Mouse (Mus musculus) embryonic facial prominence, embryonic 13.5 days (tissue): ENCODE measurements at regions not wholly inside any gene's neighbourhood (a gene's known extent, or its start where the extent isn't known, plus 50 kb on each side); places are given as distances from the start of the nearest gene placed in this dataset.

ENCODE experiments used
- ATAC-seq: fragments of 200-750 bp; cut with Nextera tagmentation; 2 replicates; pipeline ENCODE4 v1.8.0; 2017; ENCODE audit warnings: low read depth; ENCODE audit not compliant: insufficient number of reproducible peaks, insufficient read depth, low FRiP score, low TSS enrichment
- H3K27ac ChIP-seq: fragments of 300-500 bp; sonication (generic); 2 replicates; pipeline ENCODE4 v1.5.1; 2015; ENCODE audit warnings: moderate library complexity, mild to moderate bottlenecking, inconsistent platforms
- H3K27me3 ChIP-seq: fragments of 300-500 bp; sonication (generic); 2 replicates; pipeline ENCODE4 v1.6.1; 2015; ENCODE audit warnings: mild to moderate bottlenecking, inconsistent platforms
- H3K36me3 ChIP-seq: fragments of 300-500 bp; sonication (generic); 2 replicates; pipeline ENCODE4 v1.6.1; 2015; ENCODE audit warnings: mild to moderate bottlenecking, inconsistent platforms
- H3K4me1 ChIP-seq: fragments of 300-500 bp; sonication (generic); 2 replicates; pipeline ENCODE4 v1.6.1; 2015; ENCODE audit warnings: inconsistent platforms
- H3K4me2 ChIP-seq: fragments of 300-500 bp; sonication (generic); 2 replicates; pipeline ENCODE4 v1.6.1; 2015; ENCODE audit warnings: moderate library complexity, mild to moderate bottlenecking, inconsistent platforms
- H3K4me3 ChIP-seq: fragments of 300-500 bp; sonication (generic); 2 replicates; pipeline ENCODE4 v1.5.1; 2015; ENCODE audit warnings: mild to moderate bottlenecking, inconsistent platforms
- H3K9ac ChIP-seq: fragments of 300-500 bp; sonication (generic); 2 replicates; pipeline ENCODE4 v1.6.1; 2015; ENCODE audit warnings: mild to moderate bottlenecking, inconsistent platforms
- H3K9me3 ChIP-seq: fragments of 300-500 bp; sonication (generic); 2 replicates; pipeline ENCODE4 v1.6.1; 2016; ENCODE audit warnings: inconsistent platforms
- WGBS: fragments of 180-500 bp; shearing (Covaris S2); methylation state at CpG from one replicate; pipeline ENCODE4 v1.1.7; 2015; ENCODE audit warnings: mixed read lengths; 5-methylcytosine and 5-hydroxymethylcytosine counted together

GRCm38 (mm10) chr12:105898580-105899293, 111.3 kb upstream of the Vrk1 start:
- H3K4me3 ChIP-seq = no peak overlapping the region
- no peaks in the 10 kb centered on the region for H3K27me3 ChIP-seq
- peaks cover 25% of the 10 kb centered on the region for H3K9me3 ChIP-seq
- WGBS = 78% methylated on average over 12 of the region's 12 CpGs
- H3K36me3 ChIP-seq = no peaks in the 10 kb centered on the region
- no peak overlapping the region for H3K9ac ChIP-seq
- H3K4me1 ChIP-seq = no peaks in the 10 kb centered on the region
- H3K27ac ChIP-seq = no peak overlapping the region
- ATAC-seq = no peak
- no peak overlapping the region for H3K4me2 ChIP-seq

- H3K27me3 ChIP-seq = no peaks in the 10 kb centered on the region
- no peak for ATAC-seq
- no peak overlapping the region for H3K4me3 ChIP-seq
- peaks cover 24% of the 10 kb centered on the region for H3K9me3 ChIP-seq
- no peak overlapping the region for H3K9ac ChIP-seq
- peaks cover 1% of the 10 kb centered on the region; the same call in 1 of the 2 replicates for H3K4me1 ChIP-seq
- H3K4me2 ChIP-seq = no peak overlapping the region
- WGBS = 73% methylated on average over 9 of the region's 9 CpGs
- H3K36me3 ChIP-seq = no peaks in the 10 kb centered on the region
- no peak overlapping the region for H3K27ac ChIP-seq
These were observed 110.6 kb upstream of the Vrk1 start for GRCm38 (mm10) chr12:105899294-105899909.

GRCm38 (mm10) chr12:105900479-105900878, 109.5 kb upstream of the Vrk1 start:
- peaks cover 12% of the 10 kb centered on the region for H3K4me1 ChIP-seq

GRCm38 (mm10) chr12:105903072-105903471, 107.0 kb upstream of the Vrk1 start:
- 55% methylated on average over 8 of the region's 8 CpGs for WGBS
- Histone ChIP-seq H3K9ac (no peak overlapping the region), H3K4me2 (no peak overlapping the region), H3K9me3 (peaks cover 1% of the 10 kb centered on the region; the same call in 1 of the 2 replicates), H3K4me1 (peaks cover 26% of the 10 kb centered on the region), H3K27ac (no peak overlapping the region), H3K4me3 (no peak overlapping the region), H3K36me3 (no peaks in the 10 kb centered on the region), H3K27me3 (peaks cover 7% of the 10 kb centered on the region)
- no peak for ATAC-seq

More at GRCm38 (mm10) chr12:105900479-105900878, 109.5 kb upstream of the Vrk1 start:
- no peak for ATAC-seq
- H3K36me3 ChIP-seq = no peaks in the 10 kb centered on the region
- no peak overlapping the region for H3K4me3 ChIP-seq
- H3K27me3 ChIP-seq = no peaks in the 10 kb centered on the region
- H3K9ac ChIP-seq = no peak overlapping the region
- H3K27ac ChIP-seq = no peak overlapping the region
- H3K9me3 ChIP-seq = peaks cover 14% of the 10 kb centered on the region
- WGBS = 93% methylated on average over 6 of the region's 6 CpGs
- no peak overlapping the region for H3K4me2 ChIP-seq

- H3K4me3 ChIP-seq = no peak overlapping the region
- no peak overlapping the region for H3K27ac ChIP-seq
- H3K9me3 ChIP-seq = no peaks in the 10 kb centered on the region
- H3K4me1 ChIP-seq = peaks cover 32% of the 10 kb centered on the region
- no peak for ATAC-seq
- WGBS = 21% methylated on average over 7 of the region's 7 CpGs
- no peaks in the 10 kb centered on the region for H3K36me3 ChIP-seq
- no peak overlapping the region for H3K9ac ChIP-seq
- no peak overlapping the region for H3K4me2 ChIP-seq
- H3K27me3 ChIP-seq = peaks cover 7% of the 10 kb centered on the region
These were observed 103.4 kb upstream of the Vrk1 start for GRCm38 (mm10) chr12:105906584-105906983.

GRCm38 (mm10) chr12:105907851-105908620, 102.0 kb upstream of the Vrk1 start:
- ATAC-seq = no peak
- H3K27me3 ChIP-seq = peaks cover 7% of the 10 kb centered on the region
- H3K4me1 ChIP-seq = peaks cover 39% of the 10 kb centered on the region
- H3K36me3 ChIP-seq = no peaks in the 10 kb centered on the region
- H3K4me3 ChIP-seq = no peak overlapping the region
- no peak overlapping the region for H3K27ac ChIP-seq
- H3K9me3 ChIP-seq = no peaks in the 10 kb centered on the region
- WGBS = 73% methylated on average over 13 of the region's 13 CpGs
- H3K4me2 ChIP-seq = no peak overlapping the region
- no peak overlapping the region for H3K9ac ChIP-seq

GRCm38 (mm10) chr12:105911556-105911955, 98.5 kb upstream of the Vrk1 start:
- WGBS = 13% methylated on average over 9 of the region's 9 CpGs
- no peaks in the 10 kb centered on the region for H3K9me3 ChIP-seq
- H3K27me3 ChIP-seq = peaks cover 4% of the 10 kb centered on the region
- peak overlapping the region; percentile 44; the same call in 1 of the 2 replicates for H3K27ac ChIP-seq
- H3K36me3 ChIP-seq = no peaks in the 10 kb centered on the region
- ATAC-seq = no peak
- no peak overlapping the region for H3K4me3 ChIP-seq
- H3K4me1 ChIP-seq = peaks cover 18% of the 10 kb centered on the region
- no peak overlapping the region for H3K9ac ChIP-seq
- no peak overlapping the region for H3K4me2 ChIP-seq

GRCm38 (mm10) chr12:105917388-105917963, 92.6 kb upstream of the Vrk1 start:
- Histone ChIP-seq H3K4me3 (no peak overlapping the region), H3K27me3 (no peaks in the 10 kb centered on the region), H3K36me3 (no peaks in the 10 kb centered on the region), H3K4me1 (no peaks in the 10 kb centered on the region), H3K9ac (no peak overlapping the region), H3K4me2 (no peak overlapping the region), H3K27ac (no peak overlapping the region), H3K9me3 (no peaks in the 10 kb centered on the region)
- 76% methylated on average over 10 of the region's 10 CpGs for WGBS
- no peak for ATAC-seq

GRCm38 (mm10) chr12:105918775-105919174, 91.3 kb upstream of the Vrk1 start:
- H3K27me3 ChIP-seq = no peaks in the 10 kb centered on the region
- H3K4me3 ChIP-seq = no peak overlapping the region
- H3K36me3 ChIP-seq = no peaks in the 10 kb centered on the region
- WGBS = 73% methylated on average over 12 of the region's 12 CpGs
- ATAC-seq = no peak
- H3K27ac ChIP-seq = no peak overlapping the region
- H3K4me1 ChIP-seq = no peaks in the 10 kb centered on the region
- no peak overlapping the region for H3K4me2 ChIP-seq
- no peak overlapping the region for H3K9ac ChIP-seq
- H3K9me3 ChIP-seq = no peaks in the 10 kb centered on the region

GRCm38 (mm10) chr12:105927210-105927609, 82.8 kb upstream of the Vrk1 start:
- Histone ChIP-seq H3K4me1 (peaks cover 12% of the 10 kb centered on the region; the same call in 1 of the 2 replicates), H3K27ac (no peak overlapping the region), H3K27me3 (no peaks in the 10 kb centered on the region), H3K9ac (no peak overlapping the region), H3K9me3 (no peaks in the 10 kb centered on the region), H3K4me3 (no peak overlapping the region), H3K36me3 (no peaks in the 10 kb centered on the region), H3K4me2 (no peak overlapping the region)
- ATAC-seq = no peak
- WGBS = 94% methylated on average over 7 of the region's 7 CpGs

GRCm38 (mm10) chr12:105929456-105929921, 80.5 kb upstream of the Vrk1 start:
- H3K27me3 ChIP-seq = no peaks in the 10 kb centered on the region
- H3K4me1 ChIP-seq = peaks cover 8% of the 10 kb centered on the region; the same call in 1 of the 2 replicates
- ATAC-seq = no peak
- H3K9ac ChIP-seq = no peak overlapping the region
- no peak overlapping the region for H3K4me2 ChIP-seq
- 16% methylated on average over 12 of the region's 12 CpGs for WGBS
- no peak overlapping the region for H3K27ac ChIP-seq
- H3K9me3 ChIP-seq = no peaks in the 10 kb centered on the region
- no peak overlapping the region for H3K4me3 ChIP-seq
- no peaks in the 10 kb centered on the region for H3K36me3 ChIP-seq
